Mouse (Mus musculus): ENCODE data around the gene Rnf169.

Rnf169 gene
- long read RNA-seq, experiment 1, partial matches to known transcripts, result 0 of 4 reads
- long read RNA-seq, experiment 1, other reads (novel, unspliced or antisense), result 4 of 4 reads
- long read RNA-seq, experiment 2, partial matches to known transcripts, result 0 of 8 reads
- long read RNA-seq, experiment 2, other reads (novel, unspliced or antisense), result 8 of 8 reads

- intact Hi-C loops (cut with DNase I), result loop anchor here (5.0 kb wide), 1 partner anchor 53 kb away; no protein-coding TSS in a partner anchor
These were observed at the start of gene Rnf169 for GRCm38 (mm10) chr7:99980132-99980591. Gene Rnf169 (minus strand): TSS chr7:99980448.

GRCm38 (mm10) chr7:100029307-100029706 lies 49.1 kb upstream of the Rnf169 start:
- intact Hi-C loops (cut with DNase I), result no loop called here

- intact Hi-C loops (cut with DNase I), result no loop called here
These were observed 47.1 kb upstream of the Rnf169 start for GRCm38 (mm10) chr7:100027353-100027752.

- intact Hi-C loops (cut with DNase I), result no loop called here
These were observed 36.8 kb upstream of the Rnf169 start for GRCm38 (mm10) chr7:100017056-100017455.

GRCm38 (mm10) chr7:100014123-100014600 lies 33.9 kb upstream of the Rnf169 start:
- intact Hi-C loops (cut with DNase I), result no loop called here

- intact Hi-C loops (cut with DNase I), result no loop called here
These were observed 32.3 kb upstream of the Rnf169 start for GRCm38 (mm10) chr7:100012515-100012914.

DNA sequence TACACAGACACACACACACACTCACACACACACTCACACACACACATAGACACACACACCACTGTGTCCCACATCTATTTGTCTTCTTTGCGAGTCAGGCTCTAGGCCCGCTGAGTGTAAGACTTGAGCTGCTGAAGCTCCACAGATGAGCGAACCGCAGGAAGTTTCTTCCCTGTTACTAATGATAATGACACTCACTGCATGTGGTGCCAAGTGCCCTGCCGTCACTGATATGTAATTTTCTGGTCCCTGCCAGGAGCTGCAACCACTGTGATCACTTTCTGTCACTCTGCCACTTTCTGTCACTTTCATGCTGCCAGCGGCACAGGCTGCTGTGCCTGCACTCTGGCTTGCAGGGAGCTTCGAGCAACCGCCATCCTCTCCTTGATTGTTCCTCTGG lies 31.8 kb upstream of the Rnf169 start:
- intact Hi-C loops (cut with DNase I), result no loop called here

GRCm38 (mm10) chr7:100010711-100011110 lies 30.5 kb upstream of the Rnf169 start:
- intact Hi-C loops (cut with DNase I), result no loop called here

DNA sequence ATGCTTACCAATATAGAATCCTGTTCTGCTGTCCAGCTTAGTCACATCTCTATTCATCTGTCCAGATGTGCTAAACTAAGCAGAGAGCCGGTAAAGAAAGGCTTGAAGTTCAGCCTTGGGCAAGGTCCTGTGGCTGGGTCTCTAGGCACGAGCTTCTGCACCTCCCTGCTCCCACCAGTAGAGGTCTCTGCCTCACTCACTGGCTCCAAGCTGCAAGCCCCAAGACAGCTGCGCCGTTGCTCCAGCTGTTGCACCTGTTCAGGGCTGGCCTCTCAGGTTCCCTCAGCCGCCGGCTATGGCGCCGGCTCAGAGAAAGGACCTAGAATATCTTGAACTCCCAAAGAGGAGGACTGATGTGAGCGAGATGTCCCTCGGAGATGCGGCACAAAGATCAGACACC lies 29.4 kb upstream of the Rnf169 start:
- intact Hi-C loops (cut with DNase I), result loop anchor here (5.0 kb wide), 1 partner anchor 103 kb away; no protein-coding TSS in a partner anchor

GRCm38 (mm10) chr7:100008765-100009164 lies 28.5 kb upstream of the Rnf169 start:
- intact Hi-C loops (cut with DNase I), result loop anchor here (5.0 kb wide), 1 partner anchor 104 kb away; no protein-coding TSS in a partner anchor

- intact Hi-C loops (cut with DNase I), result loop anchor here (5.0 kb wide), 1 partner anchor 106 kb away; no protein-coding TSS in a partner anchor
These were observed 26.2 kb upstream of the Rnf169 start for GRCm38 (mm10) chr7:100006411-100006810.

DNA sequence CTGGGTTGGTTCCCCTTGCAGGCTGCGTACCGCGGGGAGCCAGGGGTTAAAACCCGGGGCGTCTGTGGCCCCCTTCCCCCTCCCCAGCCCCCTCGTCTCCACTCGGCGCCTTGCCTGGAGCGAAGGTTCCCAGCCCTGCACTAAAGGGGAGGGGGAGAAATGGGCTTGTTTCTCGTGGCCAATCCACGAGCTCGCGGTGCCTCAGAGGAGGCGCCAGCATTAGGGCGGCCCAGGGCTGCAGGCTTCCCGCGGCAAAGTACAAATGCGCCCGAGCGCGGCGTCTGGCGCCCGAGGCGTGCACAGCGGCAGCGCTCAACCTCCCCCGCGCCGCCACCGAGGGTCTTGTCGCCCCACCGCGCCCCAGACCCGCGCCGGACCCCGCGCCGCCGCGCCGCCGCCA lies 25.5 kb upstream of the Rnf169 start, which contains the start of gene Chrdl2:
Chrdl2 (plus strand) TSS at position 383 of the 400 bp plus-strand sequence.
- intact Hi-C loops (cut with DNase I), result loop anchor here (5.0 kb wide), 1 partner anchor 107 kb away; no protein-coding TSS in a partner anchor

DNA sequence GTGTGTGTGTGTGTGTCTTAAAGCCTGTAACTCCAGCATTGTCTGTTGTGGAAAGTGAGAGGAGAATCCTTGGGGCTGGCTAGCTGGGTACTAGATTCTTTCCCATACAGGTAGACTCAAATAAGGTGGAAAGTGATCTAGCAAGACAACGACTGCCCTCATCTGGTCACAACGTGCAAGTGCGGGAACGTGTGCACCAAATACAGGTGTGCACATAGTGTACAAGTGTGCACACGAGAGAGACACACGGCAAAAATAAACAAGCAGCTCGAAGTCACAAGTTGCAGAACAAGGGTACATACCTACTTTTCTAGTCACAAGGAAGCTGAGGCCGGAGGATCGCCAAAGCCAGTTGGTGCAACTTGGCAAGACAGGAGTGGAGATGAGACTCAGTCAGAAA lies 23.5 kb upstream of the Rnf169 start:
- intact Hi-C loops (cut with DNase I), result no loop called here

- intact Hi-C loops (cut with DNase I), result no loop called here
These were observed 18.4 kb upstream of the Rnf169 start for GRCm38 (mm10) chr7:99998668-99999067.

GRCm38 (mm10) chr7:99995186-99995585 lies 14.9 kb upstream of the Rnf169 start:
- intact Hi-C loops (cut with DNase I), result no loop called here

DNA sequence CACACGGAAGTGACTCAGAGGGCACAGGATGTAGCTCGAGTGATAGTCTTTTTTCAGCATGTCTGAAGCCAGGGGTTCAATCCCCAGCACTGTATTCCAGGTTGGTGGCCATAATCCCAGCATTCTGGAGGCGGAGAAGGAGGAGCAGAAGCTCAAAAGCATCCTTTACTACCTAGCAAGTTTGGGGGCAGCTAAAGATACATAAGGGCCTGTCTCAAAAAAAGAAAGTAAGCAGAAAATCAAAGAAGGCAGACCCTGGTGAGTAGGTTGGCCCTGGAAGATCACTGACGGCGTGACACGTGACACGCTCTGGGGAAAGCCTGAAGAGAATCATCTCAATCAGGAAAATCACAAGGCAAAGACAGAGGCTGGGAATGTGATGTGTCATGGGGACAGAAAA lies 12.9 kb upstream of the Rnf169 start:
- intact Hi-C loops (cut with DNase I), result no loop called here

DNA sequence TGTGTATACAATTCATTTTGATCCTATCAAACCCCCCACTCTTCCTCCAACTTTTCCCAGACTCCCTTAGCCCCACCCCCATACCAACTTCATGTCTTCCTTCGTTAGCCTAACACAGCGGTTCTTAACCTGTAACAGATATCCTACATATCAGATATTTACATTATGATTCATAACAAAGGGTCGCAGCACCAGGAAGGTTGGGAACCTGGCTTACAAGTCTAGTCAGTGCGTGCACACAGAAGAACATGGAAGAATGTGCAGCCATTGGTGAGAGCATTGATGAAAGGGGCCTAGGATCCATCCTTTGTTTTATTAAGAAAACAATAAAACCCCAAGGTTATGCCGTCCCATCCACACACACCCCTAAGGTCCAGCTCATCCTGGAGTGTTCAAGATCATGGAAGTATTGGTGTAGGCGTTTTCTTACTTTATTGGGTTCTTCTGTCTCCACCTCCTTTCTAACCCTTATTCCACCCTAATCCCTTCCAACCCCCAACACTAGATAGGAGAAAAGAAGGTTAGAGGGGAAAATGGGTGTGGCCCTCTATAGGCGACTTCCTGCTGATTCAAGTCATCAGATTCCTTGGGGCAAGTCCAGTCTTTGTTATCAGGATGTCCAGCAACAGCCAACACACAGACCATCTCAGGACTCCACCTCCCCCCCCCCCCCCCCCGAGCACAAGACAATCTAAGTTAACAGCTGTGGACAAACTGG lies 10.9 kb upstream of the Rnf169 start:
- intact Hi-C loops (cut with DNase I), result no loop called here

DNA sequence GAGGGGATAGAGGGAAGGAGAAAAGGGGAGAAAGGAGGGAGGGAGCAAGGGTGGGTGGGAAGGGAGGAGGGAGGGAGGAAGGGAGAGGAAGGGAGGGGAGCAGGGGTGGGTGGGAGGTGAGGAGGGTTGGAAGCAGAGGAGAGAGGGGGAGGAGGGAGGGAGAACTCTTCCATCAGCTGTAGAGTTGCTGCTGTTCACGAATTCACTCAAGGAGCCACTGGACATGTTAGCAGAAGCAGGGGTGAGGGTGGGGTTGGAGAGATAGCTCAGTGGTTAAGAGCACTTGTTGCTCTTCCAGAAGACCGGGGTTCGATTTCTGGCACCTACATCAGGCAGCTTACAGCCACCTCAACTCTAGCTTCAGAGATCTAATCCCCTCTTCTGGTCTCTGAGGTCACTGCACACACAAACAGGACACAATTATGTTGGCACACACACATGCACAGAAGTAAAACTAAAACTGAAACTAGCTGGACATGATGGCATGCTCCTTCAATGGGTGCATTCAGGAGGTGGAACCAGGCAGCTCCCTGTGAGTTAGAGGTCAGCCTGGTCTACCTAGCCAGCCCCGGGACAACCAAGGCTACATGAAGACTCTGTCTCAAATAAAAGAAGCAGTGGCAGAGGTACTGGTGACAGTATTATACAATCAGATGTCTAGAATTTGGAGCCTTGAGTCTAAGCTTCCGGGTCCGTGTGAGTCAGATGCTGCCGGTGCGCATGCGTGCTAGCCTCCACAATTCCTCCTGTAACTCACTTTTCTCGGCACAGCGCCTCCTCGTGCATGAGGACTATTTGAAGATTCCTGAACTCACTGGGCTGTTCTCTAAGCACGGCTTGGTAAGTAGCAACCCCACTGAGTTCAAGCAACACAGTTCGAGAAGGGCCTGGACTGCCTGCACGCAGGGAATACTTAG lies 9.9 kb upstream of the Rnf169 start:
- intact Hi-C loops (cut with DNase I), result no loop called here

- intact Hi-C loops (cut with DNase I), result no loop called here
These were observed 8.5 kb upstream of the Rnf169 start for GRCm38 (mm10) chr7:99988725-99989124.

DNA sequence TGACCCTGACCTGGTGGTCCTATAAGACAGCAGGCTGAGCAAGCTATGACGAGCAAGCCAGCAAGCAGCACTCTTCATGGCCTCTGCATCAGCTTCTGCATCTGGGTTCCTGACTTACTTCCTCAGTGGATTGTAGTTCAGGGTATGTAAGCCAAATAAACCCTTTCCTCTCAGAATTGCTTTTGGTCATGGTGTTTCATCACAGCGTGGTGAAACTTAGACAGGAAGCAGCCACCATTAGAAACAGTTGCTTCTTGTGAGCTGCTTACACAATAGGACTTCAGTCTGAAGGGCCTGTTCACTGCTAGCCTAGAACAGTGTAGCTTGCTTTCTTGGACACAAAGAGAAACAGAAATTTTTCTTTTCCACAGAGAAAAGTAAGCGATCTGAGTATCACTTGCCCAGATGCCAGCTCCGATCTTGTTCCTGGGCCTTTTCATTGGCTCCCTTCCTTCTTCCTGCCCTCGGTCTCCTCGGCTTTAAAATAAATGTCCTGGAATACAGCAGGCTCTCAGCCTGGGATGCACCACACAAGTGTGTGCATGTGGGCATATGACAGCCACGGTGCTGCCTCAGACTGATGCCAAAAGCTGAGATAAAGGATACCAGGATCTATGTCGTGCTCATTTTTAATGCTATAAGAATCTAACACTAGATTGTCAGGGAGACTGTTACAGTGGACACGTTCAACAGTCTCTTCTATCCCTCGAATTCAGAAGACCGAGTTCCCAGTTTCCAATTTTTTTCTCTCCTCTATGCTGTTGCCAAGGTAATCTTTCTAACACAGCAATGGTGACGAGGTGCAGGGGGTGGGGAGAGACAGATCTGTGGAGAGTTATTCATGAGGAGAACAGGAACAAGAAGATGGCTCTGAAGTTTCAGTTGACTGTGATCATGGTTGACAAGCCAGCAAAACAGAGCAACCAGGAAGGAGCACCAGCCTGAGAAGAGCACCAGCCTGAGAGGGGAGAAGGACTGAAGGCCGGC lies 2.3 kb upstream of the Rnf169 start:
- intact Hi-C loops (cut with DNase I), result loop anchor here (5.0 kb wide), 1 partner anchor 55 kb away; no protein-coding TSS in a partner anchor
